Mouse (Mus musculus): Measurements from ENCODE around the gene Lama5.

The Lama5 gene

DNA sequence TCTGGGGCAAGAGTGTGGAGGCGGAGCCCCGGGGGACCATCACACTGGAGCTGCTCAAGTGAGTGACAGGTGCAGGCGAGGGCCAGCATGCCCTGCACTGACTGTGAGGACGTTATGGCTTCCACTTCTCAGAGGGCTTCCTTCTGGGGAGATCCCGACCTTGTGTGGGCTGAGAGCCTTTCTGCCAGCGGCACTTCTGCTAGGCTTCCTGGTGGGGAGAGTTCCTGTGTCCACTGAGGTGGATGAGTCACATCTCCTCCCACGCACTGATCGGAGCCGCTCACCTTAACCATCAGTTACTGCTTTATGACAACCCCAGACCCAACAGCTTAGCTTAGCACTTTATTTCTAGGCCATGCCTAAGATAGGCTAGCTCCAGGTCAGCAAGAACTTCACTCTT lies 77.1 kb downstream of the Lama5 start:
- no peak for DNase-seq (ENCODE audit: low read depth, low spot score)

DNA sequence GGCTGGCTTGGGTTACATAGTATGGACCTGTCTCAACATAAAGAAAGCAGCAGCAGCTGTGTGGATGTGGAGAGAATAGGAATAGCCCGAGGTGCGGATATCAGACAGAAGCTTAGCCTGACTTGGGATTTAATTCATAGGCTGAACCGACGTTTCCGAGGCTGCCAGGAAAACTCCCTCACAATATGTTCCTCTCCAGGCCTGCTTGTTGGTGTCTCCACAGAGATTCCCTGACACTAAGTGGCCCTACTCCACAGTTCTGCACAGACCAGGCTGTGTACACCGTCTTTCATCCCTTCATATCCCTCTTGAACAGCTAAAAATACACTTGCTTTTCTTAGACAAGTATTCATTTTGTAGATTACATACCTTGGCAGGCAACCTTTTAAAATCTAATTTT lies 78.3 kb downstream of the Lama5 start:
- DNase-seq (ENCODE audit: low read depth, low spot score), result no peak

DNA sequence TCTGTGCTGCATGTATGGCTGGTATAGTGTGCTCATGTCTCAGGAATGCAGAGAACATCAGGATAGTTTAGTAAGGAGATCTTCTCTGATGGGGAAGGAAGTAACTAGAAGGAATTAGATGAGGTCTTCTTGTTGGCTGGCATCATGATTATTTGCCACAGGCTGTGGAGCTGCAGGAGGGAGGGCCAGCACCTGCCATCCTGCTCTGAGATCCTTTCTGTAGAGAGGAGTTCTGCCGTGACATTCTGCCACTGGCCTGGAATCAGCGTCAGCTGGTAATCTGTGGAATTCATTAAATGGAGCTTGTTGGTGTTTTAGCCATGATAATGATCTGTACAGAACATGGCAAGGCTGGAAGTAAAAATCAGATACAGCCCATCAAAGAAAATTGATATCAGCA lies 79.6 kb downstream of the Lama5 start:
- DNase-seq (ENCODE audit: low read depth, low spot score), result no peak

DNA sequence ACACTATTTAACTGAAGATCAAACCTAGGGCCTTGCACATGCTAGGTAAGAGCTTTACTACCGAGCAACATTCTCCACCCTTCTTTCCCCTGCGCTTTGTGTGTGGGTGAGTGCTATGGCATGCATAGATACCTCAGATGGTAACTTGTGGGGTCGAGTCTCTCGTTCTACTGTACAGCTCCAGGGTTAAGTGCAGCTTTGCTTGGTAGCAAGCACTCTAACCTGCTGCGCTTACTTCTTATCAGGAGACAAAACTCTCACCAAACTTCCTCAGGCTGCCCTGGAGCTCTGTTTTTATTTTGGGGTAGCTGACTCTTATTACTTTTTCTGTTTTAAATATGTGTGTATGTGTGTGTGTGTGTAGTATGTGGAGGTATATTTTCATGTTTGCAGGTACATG lies 90.2 kb downstream of the Lama5 start:
- DNase-seq (ENCODE audit: low read depth, low spot score), result no peak

DNA sequence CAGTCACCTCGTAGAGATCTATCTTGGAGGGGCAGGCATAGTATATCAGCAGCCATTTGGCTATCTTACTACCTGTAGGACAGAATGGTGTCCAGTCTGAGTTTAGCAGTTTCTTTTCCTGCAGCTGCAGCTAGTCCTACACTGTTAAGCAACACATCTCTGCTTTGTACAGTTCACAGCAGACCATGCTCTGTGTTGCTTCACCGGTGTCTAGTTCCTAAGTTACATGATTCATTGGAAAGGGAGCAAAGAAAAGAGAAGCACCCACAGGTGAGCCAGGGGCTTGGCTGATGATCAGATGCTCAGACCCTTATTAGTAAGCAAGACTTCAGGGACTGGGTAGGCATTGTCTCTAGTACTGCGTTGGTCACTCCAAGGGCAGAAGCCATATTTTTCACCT lies 91.7 kb downstream of the Lama5 start:
- DNase-seq (ENCODE audit: low read depth, low spot score), result no peak

DNA sequence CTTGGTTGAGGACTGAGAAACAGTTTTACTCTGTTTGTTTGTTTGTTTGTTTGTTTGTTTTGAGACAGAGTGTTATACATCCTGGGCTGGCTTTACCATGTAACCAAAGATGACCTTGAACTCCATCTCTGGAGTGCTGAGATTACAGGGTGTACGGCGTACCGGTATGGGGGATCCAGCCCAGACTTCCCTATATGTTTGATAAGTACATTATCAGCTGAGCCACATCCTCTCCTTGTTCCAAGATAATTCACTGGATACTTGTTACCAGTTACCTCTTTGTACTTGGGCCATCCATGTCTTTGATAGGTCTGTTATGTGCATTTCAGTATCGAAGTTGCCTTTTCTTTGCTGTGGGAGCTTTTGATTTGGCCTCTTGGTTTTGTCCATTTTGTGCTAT lies 92.4 kb downstream of the Lama5 start:
- DNase-seq (ENCODE audit: low read depth, low spot score), result no peak

DNA sequence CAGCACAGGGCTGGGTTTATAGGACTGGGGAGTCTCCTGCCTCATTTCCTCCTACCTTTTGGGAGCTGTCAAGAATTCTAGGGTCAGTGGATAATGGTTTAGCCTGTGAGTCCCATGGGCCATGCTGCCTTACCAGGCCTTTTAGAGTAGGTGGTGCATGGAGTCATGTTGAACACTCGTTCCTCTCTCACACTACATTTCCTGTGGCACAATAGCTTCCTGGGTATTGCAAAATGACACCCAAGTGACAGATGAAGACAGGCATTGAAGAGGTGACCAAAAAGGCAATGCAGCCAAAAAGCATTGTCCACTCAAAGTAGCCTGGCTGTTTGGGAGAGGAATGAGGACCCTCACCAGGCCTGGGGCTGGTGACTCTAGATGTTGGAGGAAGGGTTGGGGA lies 98.0 kb downstream of the Lama5 start:
- no peak for DNase-seq (ENCODE audit: low read depth, low spot score)

Measured in WW6 (cell line).